Mouse (Mus musculus) frontal cortex, adult (tissue): Measurements from ENCODE around the gene A530084C06Rik.

Experiments
- ATAC-seq: cut with Nextera tagmentation; 2 replicates; pipeline ENCODE4 v1.9.2; 2017; ENCODE audit warnings: mild to moderate bottlenecking, moderate library complexity, mixed read lengths; ENCODE audit not compliant: low TSS enrichment

Gene A530084C06Rik

DNA sequence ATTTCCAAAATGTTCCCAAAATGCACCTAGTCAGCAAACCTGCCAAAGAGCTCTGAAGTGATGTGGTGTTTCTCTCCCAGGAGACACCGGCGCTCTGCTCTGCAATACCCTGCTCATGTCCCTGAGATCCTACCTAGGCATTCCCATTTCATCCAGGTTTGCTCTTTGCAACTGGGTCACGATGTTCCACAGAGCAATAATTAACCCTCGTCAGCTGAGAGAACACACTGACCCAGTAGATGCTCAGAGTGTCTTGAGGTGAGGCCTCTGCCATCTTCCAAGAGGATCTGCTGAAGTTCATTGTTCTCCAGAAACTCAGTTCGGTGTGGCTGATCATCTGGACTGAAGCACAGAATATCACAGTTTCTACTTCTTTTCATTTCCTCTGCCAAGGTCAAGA lies 16.1 kb downstream of the A530084C06Rik start:
- no peak for ATAC-seq

DNA sequence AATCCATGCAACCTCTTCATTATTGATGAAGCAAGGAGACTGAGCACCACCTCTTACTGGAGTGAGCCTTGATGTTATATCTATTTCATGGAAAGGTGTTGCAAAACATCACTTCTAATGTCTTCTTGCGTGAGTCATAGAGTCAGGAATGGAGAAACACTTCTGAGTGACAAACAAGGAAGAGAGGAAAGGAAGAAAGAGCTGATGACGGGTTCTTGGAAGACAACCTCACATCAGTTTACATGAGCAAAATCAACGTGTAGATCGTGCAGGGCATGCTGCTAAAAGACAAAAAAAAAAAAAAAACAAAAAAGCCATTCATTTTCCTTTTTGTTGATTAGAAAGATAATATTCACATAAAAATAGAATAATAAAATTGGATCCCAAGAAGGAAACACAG lies 24.4 kb downstream of the A530084C06Rik start:
- ATAC-seq = no peak

DNA sequence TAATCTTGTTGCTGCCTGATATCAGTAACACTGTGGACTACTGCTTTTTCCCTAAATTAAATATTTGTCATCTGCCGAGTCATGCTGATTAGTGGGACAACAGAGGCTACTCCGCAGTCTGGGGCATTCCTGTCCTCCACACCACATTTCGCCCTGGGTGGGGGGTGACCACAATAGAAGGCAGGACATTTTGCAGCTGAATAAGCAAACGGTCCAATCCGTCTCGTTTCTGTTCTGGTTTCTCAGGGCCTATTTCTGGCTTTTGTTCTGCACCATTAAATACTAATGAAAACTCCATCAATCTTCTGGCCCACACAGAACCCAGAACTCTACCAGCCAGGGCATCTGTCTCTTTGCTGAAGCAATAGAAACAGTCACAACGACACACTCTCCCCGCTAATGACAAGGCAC lies 27.5 kb downstream of the A530084C06Rik start:
- no peak for ATAC-seq

DNA sequence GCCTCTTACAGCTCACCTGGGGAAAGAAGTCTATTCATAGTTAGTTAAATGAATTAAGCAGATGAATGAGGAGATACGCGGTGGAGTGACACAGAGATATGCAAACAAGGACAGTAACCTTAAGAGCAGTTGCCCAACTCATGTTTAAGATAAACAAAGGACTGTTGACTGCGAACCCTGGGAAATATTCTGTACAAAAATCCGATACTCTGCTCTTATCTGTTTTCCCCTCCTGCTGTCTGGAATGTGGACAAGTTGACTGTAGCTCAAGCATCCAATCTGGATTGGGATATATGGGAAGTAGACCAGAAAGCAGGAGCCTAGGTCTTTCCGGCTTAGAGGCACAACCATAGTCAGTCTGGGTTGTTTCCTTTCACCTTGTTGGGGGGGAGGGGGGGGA lies 27.9 kb downstream of the A530084C06Rik start:
- ATAC-seq = no peak

DNA sequence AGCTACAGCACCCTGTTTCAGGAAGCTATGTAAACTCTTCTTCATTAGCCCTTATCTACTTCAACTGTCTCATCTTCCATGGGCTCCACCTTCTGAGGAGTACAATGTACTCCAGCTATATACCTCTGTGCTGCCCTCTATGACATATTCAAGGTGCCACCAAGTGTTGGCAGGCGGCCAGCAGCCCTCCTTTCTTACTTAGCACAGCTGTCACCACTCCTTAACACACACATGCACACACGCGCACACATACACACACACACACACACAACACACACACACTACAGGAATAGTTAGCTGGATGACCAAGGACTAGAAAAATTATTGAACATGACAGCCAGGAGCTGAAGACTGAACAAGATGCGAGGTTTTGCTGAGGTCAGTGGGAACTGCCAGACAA lies 34.2 kb downstream of the A530084C06Rik start:
- no peak for ATAC-seq

DNA sequence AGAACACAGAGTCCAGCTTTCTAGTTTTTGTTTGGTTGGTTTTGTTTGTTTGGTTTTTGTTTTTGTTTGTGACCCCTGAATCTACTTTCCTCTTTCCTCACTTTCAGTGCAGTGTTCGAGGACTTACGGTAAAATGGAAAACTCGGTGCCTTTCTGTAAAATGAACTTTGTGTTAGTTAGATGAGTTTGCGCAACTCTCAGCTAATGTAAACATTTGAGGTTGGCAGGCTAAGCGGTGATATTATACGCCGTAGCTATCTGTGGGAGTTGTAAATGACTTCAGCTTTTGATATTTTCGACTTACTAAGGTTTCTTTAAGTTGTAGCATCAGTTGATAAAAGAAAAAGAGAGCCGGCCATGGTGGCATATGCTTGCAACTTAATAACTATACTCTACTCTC lies 40.2 kb downstream of the A530084C06Rik start:
- ATAC-seq = no peak

DNA sequence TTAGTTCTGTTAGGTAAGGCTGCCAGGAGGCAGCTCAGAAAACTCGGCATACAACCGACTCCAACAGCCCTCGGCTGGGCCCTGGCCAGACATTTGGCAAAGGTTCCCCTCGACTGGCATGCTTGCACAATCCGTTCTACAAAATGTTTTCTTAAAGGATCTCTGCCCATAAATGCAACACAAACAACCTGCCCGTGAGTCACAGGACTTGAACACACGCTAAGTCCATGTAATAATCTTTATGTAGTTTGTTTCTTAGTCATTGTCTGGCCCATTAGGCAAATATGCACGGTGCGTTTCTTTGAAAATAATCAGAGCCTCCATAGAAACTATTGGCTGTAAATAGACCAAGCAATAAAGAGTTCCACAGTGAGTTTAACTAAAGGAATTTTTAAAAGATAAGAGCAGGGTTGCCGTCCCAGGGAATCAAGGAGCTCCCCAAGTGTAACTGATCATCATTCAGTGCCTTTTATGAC lies 40.7 kb downstream of the A530084C06Rik start:
- no peak for ATAC-seq

DNA sequence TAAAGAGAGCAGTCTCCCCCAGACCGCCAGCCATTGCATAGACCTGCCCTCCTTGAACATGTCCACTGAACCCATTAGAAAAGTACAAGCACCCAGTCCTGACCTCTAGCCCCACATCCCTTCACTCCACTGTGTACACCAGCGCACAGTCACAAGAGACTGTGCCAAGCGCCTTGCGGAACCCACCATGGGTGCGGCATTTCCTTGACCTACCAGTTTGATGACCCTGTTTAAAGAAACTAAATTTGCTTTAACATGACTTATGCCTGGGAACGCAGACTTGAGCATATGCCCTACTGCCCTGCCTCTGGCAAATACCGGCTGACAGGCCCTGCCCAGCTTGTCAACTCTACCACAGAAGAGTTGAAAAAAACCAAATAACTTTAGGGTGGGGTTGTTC lies 43.9 kb downstream of the A530084C06Rik start:
- no peak for ATAC-seq

DNA sequence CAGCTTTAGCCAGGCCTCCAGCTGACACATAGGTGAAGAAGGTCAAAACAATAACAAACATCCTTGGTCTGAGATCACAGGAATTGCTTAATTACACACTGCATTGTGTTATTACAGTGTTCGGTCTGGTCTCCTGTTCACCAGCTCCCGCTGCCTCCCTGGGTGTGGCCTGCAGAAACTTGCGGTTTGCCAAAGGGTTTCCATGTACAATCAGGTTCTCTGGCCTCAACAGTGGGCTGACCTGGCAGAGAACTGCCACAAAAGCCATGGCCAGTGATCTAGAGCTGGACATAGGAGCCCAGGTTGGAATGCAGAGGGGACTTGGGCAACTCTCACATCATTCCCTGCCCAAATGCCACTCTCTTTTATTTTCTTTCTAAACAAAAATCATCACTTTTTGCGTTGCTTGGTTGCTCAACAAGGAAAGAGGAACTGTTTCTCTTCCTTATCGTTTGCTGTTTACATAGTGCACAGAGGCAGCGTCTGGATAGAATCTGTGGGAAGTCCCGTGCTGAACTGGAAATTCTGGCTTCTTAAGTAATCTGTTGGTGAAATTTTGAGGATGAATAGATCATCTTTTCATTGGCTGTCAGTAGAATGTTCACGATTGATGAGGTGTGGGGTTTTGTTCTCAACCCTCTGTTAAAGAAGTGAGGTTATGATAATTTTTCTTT lies 52.5 kb downstream of the A530084C06Rik start:
- no peak for ATAC-seq
